Mouse (Mus musculus) heart, adult 2 months (tissue): ENCODE results near the gene Atrnl1.

Source experiments
- CTCF ChIP-seq: fragments of 200-600 bp; IDR thresholded peaks from 2 replicates; pipeline ENCODE4 v1.8.1; 2022; ENCODE audit warnings: antibody characterized with exemption, mild to moderate bottlenecking, moderate library complexity
- EP300 ChIP-seq: fragments of 200-500 bp; IDR thresholded peaks from 2 replicates; pipeline ENCODE4 v1.6.1; 2011; ENCODE audit warnings: low read depth, low read length, control low read depth; ENCODE audit not compliant: insufficient read depth
- POLR2A ChIP-seq: fragments of 200-500 bp; IDR thresholded peaks from 2 replicates; pipeline ENCODE4 v1.6.1; 2011; ENCODE audit warnings: mild to moderate bottlenecking, low read depth, low read length, control low read depth; ENCODE audit not compliant: insufficient read depth

- TF ChIP-seq POLR2A: no peak
- TF ChIP-seq EP300: no peak
- TF ChIP-seq CTCF: no peak
Measured at GRCm38 (mm10) chr19:57927566-57928523, 317.0 kb downstream of the Atrnl1 start.
